Mouse (Mus musculus) embryonic fibroblast, embryonic 13.5 days (primary cell): ENCODE results near the gene Mrps10.
"Not testable (repeated sequence)": the region's sequence is repeated elsewhere in the genome, so short reads cannot be mapped to it uniquely, and the experiment has no call there.

ENCODE experiments used
- CTCF ChIP-seq: IDR thresholded peaks from 2 replicates; pipeline ENCODE4 v1.5.1; 2011; ENCODE audit warnings: mild to moderate bottlenecking, control low read depth, low read length, moderate library complexity, borderline replicate concordance; ENCODE audit not compliant: insufficient read depth
- POLR2A ChIP-seq: IDR thresholded peaks from 2 replicates; pipeline ENCODE4 v1.6.1; 2011; ENCODE audit warnings: low read depth, mild to moderate bottlenecking, control low read depth, low read length, moderate library complexity

DNA sequence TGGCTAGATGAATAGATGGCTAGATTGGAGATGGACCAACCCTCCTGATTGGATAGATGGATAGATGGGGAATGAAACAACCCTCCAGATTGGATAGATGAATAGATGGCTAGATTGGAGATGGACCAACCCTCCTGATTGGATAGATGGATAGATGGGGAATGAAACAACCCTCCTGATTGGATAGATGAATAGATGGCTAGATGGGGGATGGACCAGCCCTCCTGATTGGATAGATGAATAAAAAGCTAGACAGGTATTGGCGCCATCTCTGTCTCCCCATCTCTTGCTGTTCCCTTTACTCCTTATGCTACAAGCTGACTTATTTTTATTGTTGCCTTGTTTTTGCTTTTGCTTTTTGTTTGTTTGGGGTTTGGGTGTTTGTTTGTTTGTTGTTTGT lies 53.9 kb downstream of the Mrps10 start:
- not testable (repeated sequence) for TF ChIP-seq CTCF, POLR2A
